Mouse (Mus musculus): ENCODE data around the gene Rcan2. TPM values are rescaled to one million over a fixed set of nuclear protein-coding genes. Genes with fewer than 3 reads are reported as not detected.

Rcan2 gene
- polyA plus RNA-seq, 1 experiment = not detected

DNA sequence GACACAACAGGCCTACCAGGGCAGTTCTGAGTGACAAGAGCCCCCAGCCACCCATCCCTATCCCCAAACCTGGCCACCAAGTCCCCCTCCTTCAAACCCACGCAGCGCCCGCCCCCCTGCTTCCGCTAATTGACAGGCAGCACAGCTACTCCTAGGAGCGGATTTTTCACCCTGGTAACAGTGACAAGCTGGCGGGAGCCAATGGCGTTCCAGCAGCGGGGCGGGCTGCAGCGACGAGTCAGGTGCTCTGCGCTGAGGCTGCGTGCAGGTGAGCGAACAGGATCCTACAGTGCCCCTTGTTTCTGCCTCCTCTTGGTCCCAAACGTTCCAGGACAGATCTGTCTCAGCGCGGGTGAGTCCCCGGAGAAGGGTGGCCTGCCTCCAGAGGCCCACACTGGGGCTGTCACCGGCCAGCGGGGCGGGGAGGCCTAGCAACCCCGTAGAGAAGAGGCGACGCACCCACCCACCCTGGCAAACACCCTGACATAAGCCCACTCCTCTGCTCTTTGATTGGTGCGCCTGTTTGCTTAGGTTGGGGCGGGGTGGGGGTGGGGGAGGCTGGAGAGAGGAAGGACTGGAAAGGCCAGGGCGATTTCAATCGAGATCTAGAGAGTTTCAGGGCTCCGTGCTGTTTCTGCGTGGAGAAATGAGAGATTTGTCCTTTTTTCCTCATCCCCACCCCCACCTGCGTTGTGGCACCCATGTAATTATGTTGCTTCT, 277.6 kb downstream of the Rcan2 start, which contains the start of gene Enpp5:
Gene Enpp5, plus strand, starts transcription at position 183 of the 720 bp plus-strand sequence.
- H3K27me3 ChIP-seq (ENCODE audit: control insufficient read depth) = no peaks in the 10 kb centered on the region
- H3K4me1 ChIP-seq (ENCODE audit: control insufficient read depth) = peaks cover 5% of the 10 kb centered on the region
- no peak for TF ChIP-seq GATA1 (IDR thresholded peaks at IDR 0.05; ENCODE audit: low read length)
- no peak for TF ChIP-seq TAL1 (IDR thresholded peaks at IDR 0.05; ENCODE audit: low read length)
- no peaks in the 10 kb centered on the region for H3K36me3 ChIP-seq (ENCODE audit: control insufficient read depth)
- no peaks in the 10 kb centered on the region for H3K9me3 ChIP-seq (ENCODE audit: control insufficient read depth, low read length)
- peak within 1 kb of the TSS; percentile 61 for H3K4me3 ChIP-seq (replicated peaks)

DNA sequence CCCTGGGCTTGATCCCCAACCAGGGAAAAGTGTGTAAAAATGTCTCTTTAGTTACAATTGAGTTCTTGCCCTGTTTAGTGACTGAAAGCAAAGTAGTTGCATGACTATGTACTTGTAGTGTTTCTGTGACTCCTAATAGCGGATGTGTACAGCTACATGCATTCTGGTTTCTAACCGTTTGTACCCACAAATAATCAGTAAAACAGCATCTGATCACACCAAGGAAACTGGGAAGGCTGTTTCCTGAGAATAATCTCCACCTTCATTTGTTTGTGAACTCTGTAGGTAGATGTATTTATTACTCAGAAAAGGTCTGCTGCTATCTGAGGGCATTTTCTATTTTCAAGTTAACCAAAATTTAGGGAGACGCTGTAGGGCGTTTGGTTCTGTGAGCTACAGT, 282.0 kb downstream of the Rcan2 start:
- Histone ChIP-seq H3K9me3 (ENCODE audit: control insufficient read depth, low read length) (no peaks in the 10 kb centered on the region), H3K36me3 (ENCODE audit: control insufficient read depth) (no peaks in the 10 kb centered on the region; the same call in 1 of the 2 replicates), H3K4me1 (ENCODE audit: control insufficient read depth) (peaks cover 5% of the 10 kb centered on the region), H3K4me3 (replicated peaks) (no peak overlapping the region), H3K27me3 (ENCODE audit: control insufficient read depth) (no peaks in the 10 kb centered on the region)
- TF ChIP-seq TAL1 (IDR thresholded peaks at IDR 0.05; ENCODE audit: low read length) (no peak), GATA1 (IDR thresholded peaks at IDR 0.05; ENCODE audit: low read length) (no peak)

DNA sequence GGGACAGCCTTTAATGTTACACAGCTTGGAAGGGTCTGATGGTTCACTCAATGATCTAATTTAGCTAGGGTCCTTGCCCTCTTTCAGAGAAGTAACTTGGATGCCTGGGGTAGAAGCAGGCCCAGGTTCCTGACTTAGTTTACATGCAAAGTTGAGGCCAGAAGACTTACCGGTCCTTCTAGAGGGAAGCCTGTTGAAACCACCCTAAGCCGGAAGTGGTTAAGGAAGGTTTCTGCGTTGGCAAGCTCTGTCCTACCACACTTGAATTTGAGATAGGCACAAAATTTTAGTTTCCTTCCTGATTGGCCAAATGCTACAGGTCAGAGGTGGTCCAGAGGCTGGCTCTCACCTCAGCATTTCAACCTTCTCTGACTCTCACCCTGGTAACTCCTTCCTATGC, 287.1 kb downstream of the Rcan2 start:
- H3K9me3 ChIP-seq (ENCODE audit: control insufficient read depth, low read length) = no peaks in the 10 kb centered on the region
- TF ChIP-seq TAL1 (IDR thresholded peaks at IDR 0.05; ENCODE audit: low read length) = no peak
- no peak for TF ChIP-seq GATA1 (IDR thresholded peaks at IDR 0.05; ENCODE audit: low read length)

More for the DNA sequence above, 287.1 kb downstream of the Rcan2 start:
- H3K4me3 ChIP-seq (replicated peaks) = no peak overlapping the region
- H3K27me3 ChIP-seq (ENCODE audit: control insufficient read depth) = no peaks in the 10 kb centered on the region
- no peaks in the 10 kb centered on the region for H3K4me1 ChIP-seq (ENCODE audit: control insufficient read depth)
- H3K36me3 ChIP-seq (ENCODE audit: control insufficient read depth) = no peaks in the 10 kb centered on the region; the same call in 1 of the 2 replicates

Other genes starting within 250 kb of the Rcan2 start
- 0.02 TPM in 1 of 2 replicates, not detected in the other for gene Pla2g7, start 233.3 kb upstream of the Rcan2 start, polyA plus RNA-seq (2012)
- not detected in 2 replicates for gene Tdrd6, start 171.1 kb upstream of the Rcan2 start, polyA plus RNA-seq (2012)
- gene Slc25a27, start 134.1 kb upstream of the Rcan2 start, polyA plus RNA-seq (2012) = not detected in 2 replicates
- not detected in 2 replicates for gene Cyp39a1, start 133.9 kb upstream of the Rcan2 start, polyA plus RNA-seq (2012)